Mouse (Mus musculus): ENCODE results near the gene Man1c1. TPM values are rescaled to one million over a fixed set of nuclear protein-coding genes. Genes with fewer than 3 reads are reported as not detected.

Man1c1 gene
- polyA plus RNA-seq, 1 experiment from 2014 or later = 1.9 TPM

GRCm38 (mm10) chr4:134523447-134523846, 180.6 kb downstream of the Man1c1 start:
- H3K4me2 ChIP-seq (ENCODE audit: low read length) = no peak overlapping the region
- H3K4me1 ChIP-seq (ENCODE audit: control insufficient read depth, insufficient read depth, low read length) = no peaks in the 10 kb centered on the region
- H3K4me3 ChIP-seq (ENCODE audit: low read depth, low read length) = no peak overlapping the region
- WGBS = 91% methylated on average over 4 of the region's 4 CpGs
- ATAC-seq = no peak
- peaks cover 52% of the 10 kb centered on the region for H3K36me3 ChIP-seq (ENCODE audit: control insufficient read depth, insufficient read depth, low read length)
- H3K27me3 ChIP-seq (replicated peaks; ENCODE audit: control insufficient read depth, insufficient read depth, low read length) = no peaks in the 10 kb centered on the region
- H3K9me3 ChIP-seq (replicated peaks; ENCODE audit: control insufficient read depth, low read length) = no peaks in the 10 kb centered on the region
- no peak for DNase-seq (ENCODE audit: low spot score)
- H3K27ac ChIP-seq (ENCODE audit: low read depth, low read length) = no peak overlapping the region
- no peak overlapping the region for H3K9ac ChIP-seq (ENCODE audit: low read length)

- no peak overlapping the region for H3K4me2 ChIP-seq (ENCODE audit: low read length)
- no peaks in the 10 kb centered on the region for H3K9me3 ChIP-seq (replicated peaks; ENCODE audit: control insufficient read depth, low read length)
- no peak overlapping the region for H3K27ac ChIP-seq (ENCODE audit: low read depth, low read length)
- peaks cover 12% of the 10 kb centered on the region; the same call in 1 of the 2 replicates for H3K36me3 ChIP-seq (ENCODE audit: control insufficient read depth, insufficient read depth, low read length)
- ATAC-seq (no peak), DNase-seq (ENCODE audit: low spot score) (no peak)
- H3K27me3 ChIP-seq (replicated peaks; ENCODE audit: control insufficient read depth, insufficient read depth, low read length) = no peaks in the 10 kb centered on the region
- H3K4me1 ChIP-seq (ENCODE audit: control insufficient read depth, insufficient read depth, low read length) = no peaks in the 10 kb centered on the region
- H3K9ac ChIP-seq (ENCODE audit: low read length) = no peak overlapping the region
- H3K4me3 ChIP-seq (ENCODE audit: low read depth, low read length) = no peak overlapping the region
These were observed 184.8 kb downstream of the Man1c1 start for GRCm38 (mm10) chr4:134519281-134519680.

GRCm38 (mm10) chr4:134518541-134518940, 185.5 kb downstream of the Man1c1 start:
- Histone ChIP-seq H3K4me3 (ENCODE audit: low read depth, low read length) (no peak overlapping the region), H3K9me3 (replicated peaks; ENCODE audit: control insufficient read depth, low read length) (no peaks in the 10 kb centered on the region), H3K4me1 (ENCODE audit: control insufficient read depth, insufficient read depth, low read length) (no peaks in the 10 kb centered on the region), H3K9ac (ENCODE audit: low read length) (no peak overlapping the region), H3K4me2 (ENCODE audit: low read length) (no peak overlapping the region), H3K36me3 (ENCODE audit: control insufficient read depth, insufficient read depth, low read length) (0 out of 2 replicates have a peak, but pooled peaks cover 5% of the 10 kb centered on the region), H3K27ac (ENCODE audit: low read depth, low read length) (no peak overlapping the region), H3K27me3 (replicated peaks; ENCODE audit: control insufficient read depth, insufficient read depth, low read length) (no peaks in the 10 kb centered on the region)
- DNase-seq (ENCODE audit: low spot score) (no peak), ATAC-seq (no peak)
- 82% methylated on average over 4 of the region's 4 CpGs for WGBS

- no peaks in the 10 kb centered on the region for H3K9me3 ChIP-seq (replicated peaks; ENCODE audit: control insufficient read depth, low read length)
- no peak overlapping the region for H3K27ac ChIP-seq (ENCODE audit: low read depth, low read length)
- 86% methylated on average over 10 of the region's 10 CpGs for WGBS
- no peak overlapping the region for H3K4me3 ChIP-seq (ENCODE audit: low read depth, low read length)
- H3K27me3 ChIP-seq (replicated peaks; ENCODE audit: control insufficient read depth, insufficient read depth, low read length) = no peaks in the 10 kb centered on the region
- H3K9ac ChIP-seq (ENCODE audit: low read length) = no peak overlapping the region
- ATAC-seq (no peak), DNase-seq (ENCODE audit: low spot score) (no peak)
- H3K36me3 ChIP-seq (ENCODE audit: control insufficient read depth, insufficient read depth, low read length) = 0 out of 2 replicates have a peak, but pooled peaks cover 5% of the 10 kb centered on the region
- H3K4me2 ChIP-seq (ENCODE audit: low read length) = no peak overlapping the region
- H3K4me1 ChIP-seq (ENCODE audit: control insufficient read depth, insufficient read depth, low read length) = no peaks in the 10 kb centered on the region
These were observed 186.4 kb downstream of the Man1c1 start for GRCm38 (mm10) chr4:134517719-134518118.

- no peak for DNase-seq (ENCODE audit: low spot score)
- no peak overlapping the region for H3K9ac ChIP-seq (ENCODE audit: low read length)
- H3K36me3 ChIP-seq (ENCODE audit: control insufficient read depth, insufficient read depth, low read length) = 0 out of 2 replicates have a peak, but pooled peaks cover 5% of the 10 kb centered on the region
- ATAC-seq = no peak
- 86% methylated on average over 8 of the region's 8 CpGs for WGBS
- H3K27ac ChIP-seq (ENCODE audit: low read depth, low read length) = no peak overlapping the region
- no peak overlapping the region for H3K4me3 ChIP-seq (ENCODE audit: low read depth, low read length)
- H3K4me1 ChIP-seq (ENCODE audit: control insufficient read depth, insufficient read depth, low read length) = no peaks in the 10 kb centered on the region
- no peaks in the 10 kb centered on the region for H3K27me3 ChIP-seq (replicated peaks; ENCODE audit: control insufficient read depth, insufficient read depth, low read length)
- no peak overlapping the region for H3K4me2 ChIP-seq (ENCODE audit: low read length)
- no peaks in the 10 kb centered on the region for H3K9me3 ChIP-seq (replicated peaks; ENCODE audit: control insufficient read depth, low read length)
These were observed 187.1 kb downstream of the Man1c1 start for GRCm38 (mm10) chr4:134516981-134517380.

GRCm38 (mm10) chr4:134515614-134516013, 188.5 kb downstream of the Man1c1 start:
- no peak for DNase-seq (ENCODE audit: low spot score)
- H3K9ac ChIP-seq (ENCODE audit: low read length) = no peak overlapping the region
- WGBS = 80% methylated on average over 7 of the region's 7 CpGs

GRCm38 (mm10) chr4:134514309-134514930, 189.7 kb downstream of the Man1c1 start:
- Histone ChIP-seq H3K9ac (ENCODE audit: low read length) (no peak overlapping the region; the same call in 1 of the 2 replicates), H3K4me2 (ENCODE audit: low read length) (no peak overlapping the region), H3K36me3 (ENCODE audit: control insufficient read depth, insufficient read depth, low read length) (no peaks in the 10 kb centered on the region), H3K27me3 (replicated peaks; ENCODE audit: control insufficient read depth, insufficient read depth, low read length) (no peaks in the 10 kb centered on the region), H3K9me3 (replicated peaks; ENCODE audit: control insufficient read depth, low read length) (no peaks in the 10 kb centered on the region), H3K27ac (ENCODE audit: low read depth, low read length) (no peak overlapping the region), H3K4me3 (ENCODE audit: low read depth, low read length) (no peak overlapping the region), H3K4me1 (ENCODE audit: control insufficient read depth, insufficient read depth, low read length) (peaks cover 8% of the 10 kb centered on the region)
- 90% methylated on average over 11 of the region's 11 CpGs for whole genome bisulfite sequencing
- no peak for DNase-seq (ENCODE audit: low spot score)
- no peak for ATAC-seq

More at GRCm38 (mm10) chr4:134515614-134516013, 188.5 kb downstream of the Man1c1 start:
- H3K4me1 ChIP-seq (ENCODE audit: control insufficient read depth, insufficient read depth, low read length) = peaks cover 8% of the 10 kb centered on the region
- H3K27me3 ChIP-seq (replicated peaks; ENCODE audit: control insufficient read depth, insufficient read depth, low read length) = no peaks in the 10 kb centered on the region
- H3K4me2 ChIP-seq (ENCODE audit: low read length) = no peak overlapping the region
- H3K27ac ChIP-seq (ENCODE audit: low read depth, low read length) = no peak overlapping the region
- no peak for ATAC-seq
- no peaks in the 10 kb centered on the region for H3K36me3 ChIP-seq (ENCODE audit: control insufficient read depth, insufficient read depth, low read length)
- no peak overlapping the region for H3K4me3 ChIP-seq (ENCODE audit: low read depth, low read length)
- H3K9me3 ChIP-seq (replicated peaks; ENCODE audit: control insufficient read depth, low read length) = no peaks in the 10 kb centered on the region

GRCm38 (mm10) chr4:134512798-134513197, 191.3 kb downstream of the Man1c1 start:
- peaks cover 8% of the 10 kb centered on the region for H3K4me1 ChIP-seq (ENCODE audit: control insufficient read depth, insufficient read depth, low read length)
- H3K4me2 ChIP-seq (ENCODE audit: low read length) = peak overlapping the region; percentile 31
- no peaks in the 10 kb centered on the region for H3K36me3 ChIP-seq (ENCODE audit: control insufficient read depth, insufficient read depth, low read length)
- peak overlapping the region; percentile 10; the same call in 1 of the 2 replicates for H3K9ac ChIP-seq (ENCODE audit: low read length)
- WGBS = 30% methylated on average over 15 of the region's 15 CpGs
- ATAC-seq (no peak), DNase-seq (ENCODE audit: low spot score) (peak; percentile 61)
- no peaks in the 10 kb centered on the region for H3K9me3 ChIP-seq (replicated peaks; ENCODE audit: control insufficient read depth, low read length)
- no peak overlapping the region for H3K4me3 ChIP-seq (ENCODE audit: low read depth, low read length)
- no peaks in the 10 kb centered on the region for H3K27me3 ChIP-seq (replicated peaks; ENCODE audit: control insufficient read depth, insufficient read depth, low read length)
- no peak overlapping the region for H3K27ac ChIP-seq (ENCODE audit: low read depth, low read length)

- peak overlapping the region; percentile 83 for H3K4me2 ChIP-seq (ENCODE audit: low read length)
- H3K9me3 ChIP-seq (replicated peaks; ENCODE audit: control insufficient read depth, low read length) = no peaks in the 10 kb centered on the region
- H3K4me1 ChIP-seq (ENCODE audit: control insufficient read depth, insufficient read depth, low read length) = peaks cover 8% of the 10 kb centered on the region
- no peaks in the 10 kb centered on the region for H3K36me3 ChIP-seq (ENCODE audit: control insufficient read depth, insufficient read depth, low read length)
- H3K4me3 ChIP-seq (ENCODE audit: low read depth, low read length) = peak overlapping the region; percentile 50
- DNase-seq (ENCODE audit: low spot score) = no peak
- no peak for ATAC-seq
- H3K9ac ChIP-seq (ENCODE audit: low read length) = peak overlapping the region; percentile 58
- H3K27me3 ChIP-seq (replicated peaks; ENCODE audit: control insufficient read depth, insufficient read depth, low read length) = no peaks in the 10 kb centered on the region
- no peak overlapping the region for H3K27ac ChIP-seq (ENCODE audit: low read depth, low read length)
- WGBS = 75% methylated on average over 6 of the region's 6 CpGs
These were observed 192.4 kb downstream of the Man1c1 start for GRCm38 (mm10) chr4:134511730-134512129.
